Mouse (Mus musculus) CD8-positive naive resting alpha-beta T cell, adult 57 days (primary cell): ENCODE results near the gene Prph. TPM values are rescaled to one million over a fixed set of nuclear protein-coding genes. Genes with fewer than 3 reads are reported as not detected.

Source experiments
- total RNA-seq: library from RNA; stranded (reverse); gene quantifications from one replicate; pipeline ENCODE4 v1.2.4, GENCODE M21; 2023

The Prph gene
- not detected for total RNA-seq

GRCm38 (mm10) chr15:99055040-99055439 is at the start of gene Prph:
Gene Prph (plus strand): TSS chr15:99055174.

GRCm38 (mm10) chr15:99029619-99030584 is 25.1 kb upstream of the Prph start, which contains the start of gene Tuba1c:
Gene Tuba1c (plus strand): TSS chr15:99029891.

GRCm38 (mm10) chr15:99074019-99074599 is 19.1 kb downstream of the Prph start, which contains the start of gene Troap:
Gene Troap (plus strand): TSS chr15:99074575.

GRCm38 (mm10) chr15:99087253-99088075 is 32.5 kb downstream of the Prph start, which contains the start of gene C1ql4:
Gene C1ql4 (minus strand): TSS chr15:99087817.

GRCm38 (mm10) chr15:99092870-99093269 is 37.9 kb downstream of the Prph start, which contains the start of gene Dnajc22:
Gene Dnajc22 (plus strand): TSS chr15:99093170.

Other genes starting within 250 kb of the Prph start
- 0.21 TPM for gene Ddn, start 245.7 kb upstream of the Prph start, total RNA-seq
- 117 TPM for gene Prkag1, start 223.7 kb upstream of the Prph start, total RNA-seq
- gene Kmt2d, start 184.0 kb upstream of the Prph start, total RNA-seq = 266 TPM
- gene Rhebl1, start 160.6 kb upstream of the Prph start, total RNA-seq = 20.7 TPM
- 1.1 TPM for gene Dhh, start 156.6 kb upstream of the Prph start, total RNA-seq
- gene Lmbr1l, start 136.9 kb upstream of the Prph start, total RNA-seq = 293 TPM
- gene Tuba1b, start 120.6 kb upstream of the Prph start, total RNA-seq = 244 TPM
- not detected for gene Gm49450, start 101.6 kb upstream of the Prph start, total RNA-seq
- gene Tuba1a, start 101.5 kb upstream of the Prph start, total RNA-seq = 270 TPM
- 95.3 TPM for gene Tuba1c, start 25.3 kb upstream of the Prph start, total RNA-seq
- gene Troap, start 19.4 kb downstream of the Prph start, total RNA-seq = 0.31 TPM
- gene C1ql4, start 32.6 kb downstream of the Prph start, total RNA-seq = not detected
- gene Dnajc22, start 38.0 kb downstream of the Prph start, total RNA-seq = not detected
- gene Spats2, start 70.7 kb downstream of the Prph start, total RNA-seq = not detected
- gene Kcnh3, start 169.7 kb downstream of the Prph start, total RNA-seq = 4.8 TPM
- gene Mcrs1, start 196.8 kb downstream of the Prph start, total RNA-seq = 111 TPM
- 15.1 TPM for gene Prpf40b, start 239.9 kb downstream of the Prph start, total RNA-seq
- not detected for gene Fam186b, start 240.7 kb downstream of the Prph start, total RNA-seq